Mouse (Mus musculus) cerebellum, adult 2 months (tissue): Measurements from ENCODE around the gene Strn4. TPM values are rescaled to one million over a fixed set of nuclear protein-coding genes. Genes with fewer than 3 reads are reported as not detected.

Source experiments
- DNase-seq, 2 experiments: peaks; one replicate each; pipeline ENCODE4 v3.0.0; 2021
- H3K27ac ChIP-seq: fragments of 200-500 bp; 2 replicates; pipeline ENCODE4 v1.5.1; 2012; ENCODE audit warnings: low read length, control low read depth, inconsistent platforms; ENCODE audit not compliant: insufficient read depth
- H3K27me3 ChIP-seq: fragments of 200-500 bp; 2 replicates; pipeline ENCODE4 v1.6.1; 2012; ENCODE audit warnings: inconsistent platforms, mild to moderate bottlenecking, low read length, moderate library complexity; ENCODE audit not compliant: control insufficient read depth, insufficient read depth
- H3K4me1 ChIP-seq: fragments of 200-500 bp; 2 replicates; pipeline ENCODE4 v1.6.1; 2011; ENCODE audit warnings: low read length; ENCODE audit not compliant: control insufficient read depth, insufficient read depth
- H3K4me3 ChIP-seq: fragments of 200-500 bp; replicated peaks from 2 replicates; pipeline ENCODE3; 2011; ENCODE audit warnings: mild to moderate bottlenecking, low read depth, low read length, control low read depth; ENCODE audit not compliant: insufficient read depth
- CTCF ChIP-seq: fragments of 200-500 bp; IDR thresholded peaks from 2 replicates; pipeline ENCODE4 v1.5.1; 2011; ENCODE audit warnings: low read depth, mild to moderate bottlenecking, control low read depth, low read length, moderate library complexity, borderline replicate concordance; ENCODE audit not compliant: insufficient read depth
- POLR2A ChIP-seq: fragments of 200-500 bp; IDR thresholded peaks from 2 replicates; pipeline ENCODE4 v1.6.1; 2011; ENCODE audit warnings: low read length, control low read depth, borderline replicate concordance; ENCODE audit not compliant: insufficient read depth
- WGBS: fragments of 180-500 bp; shearing (Covaris S2); methylation state at CpG from one replicate; pipeline ENCODE4 v1.1.7; 2018; 5-methylcytosine and 5-hydroxymethylcytosine counted together
- polyA plus RNA-seq: library from polyadenylated mRNA; depleted of rRNA; stranded (reverse); fragments of >200 nt; gene quantifications from 2 replicates; pipeline ENCODE4 v1.2.3, GENCODE M21; 2012

Strn4 gene
- polyA plus RNA-seq, 1 experiment: 160 TPM

DNA sequence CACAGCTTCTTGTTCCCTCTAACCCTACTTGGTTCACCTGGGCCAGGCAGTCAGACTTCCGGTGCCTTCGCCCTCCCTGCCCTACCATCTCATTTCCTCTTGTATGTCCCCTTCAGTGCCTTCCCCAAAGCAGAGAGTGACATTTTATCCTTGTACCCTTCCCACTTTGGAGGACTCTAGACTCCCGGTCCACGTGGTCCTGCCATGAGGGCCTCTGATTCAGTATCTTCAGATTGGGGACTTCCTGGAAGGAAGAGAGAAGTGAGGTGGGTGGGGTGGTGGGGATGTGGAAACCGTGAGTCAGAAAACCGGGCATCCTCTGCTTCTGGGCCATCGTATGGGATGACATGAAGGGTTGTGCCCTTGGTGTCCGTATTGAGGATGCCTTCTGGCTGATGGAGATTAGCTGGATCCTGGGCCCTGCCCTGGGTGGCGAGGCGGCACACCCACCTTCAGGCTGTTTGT is 32.4 kb upstream of the Strn4 start:
- 57% methylated on average over 10 of the region's 10 CpGs for WGBS
- Histone ChIP-seq H3K27ac (no peak overlapping the region), H3K4me3 (no peak overlapping the region), H3K27me3 (no peaks in the 10 kb centered on the region), H3K4me1 (no peaks in the 10 kb centered on the region)
- TF ChIP-seq CTCF: no peak
- TF ChIP-seq POLR2A: no peak
- DNase-seq: no peak

DNA sequence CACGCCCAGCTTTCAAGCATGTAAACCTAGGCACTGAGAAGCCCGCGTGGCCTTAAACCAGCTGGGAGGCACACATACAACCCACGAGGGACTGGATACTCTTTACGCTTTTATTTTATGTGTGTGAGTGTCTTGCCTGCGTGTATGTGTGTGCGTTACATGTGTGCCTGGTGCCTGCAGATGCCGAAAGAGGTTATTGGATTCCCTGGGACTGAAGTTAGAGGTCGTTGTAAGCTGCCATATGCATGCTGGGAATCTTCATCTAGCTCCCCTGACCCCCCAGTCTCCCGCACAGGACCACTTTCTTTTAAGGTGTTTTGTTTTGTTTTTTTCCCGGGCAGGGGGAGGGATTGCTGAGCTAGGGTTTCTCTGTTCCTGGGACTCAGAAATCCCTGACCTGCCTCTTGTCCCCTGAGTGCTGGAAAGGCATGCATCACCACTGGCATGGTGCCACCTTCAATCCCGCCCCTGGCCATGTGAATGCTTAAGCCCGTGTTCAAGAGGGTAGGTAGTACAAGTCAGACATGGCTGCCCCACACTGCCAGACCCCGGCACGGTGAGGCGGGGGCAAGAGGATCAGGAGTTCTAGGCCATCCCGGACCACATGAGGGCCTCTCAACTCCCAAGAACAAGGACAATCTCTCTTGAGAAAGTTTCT is 31.8 kb upstream of the Strn4 start:
- TF ChIP-seq CTCF (no peak), POLR2A (no peak)
- 38% methylated on average over 17 of the region's 17 CpGs for WGBS
- Histone ChIP-seq H3K27me3 (no peaks in the 10 kb centered on the region), H3K27ac (no peak overlapping the region), H3K4me1 (no peaks in the 10 kb centered on the region), H3K4me3 (no peak overlapping the region)
- no peak for DNase-seq

DNA sequence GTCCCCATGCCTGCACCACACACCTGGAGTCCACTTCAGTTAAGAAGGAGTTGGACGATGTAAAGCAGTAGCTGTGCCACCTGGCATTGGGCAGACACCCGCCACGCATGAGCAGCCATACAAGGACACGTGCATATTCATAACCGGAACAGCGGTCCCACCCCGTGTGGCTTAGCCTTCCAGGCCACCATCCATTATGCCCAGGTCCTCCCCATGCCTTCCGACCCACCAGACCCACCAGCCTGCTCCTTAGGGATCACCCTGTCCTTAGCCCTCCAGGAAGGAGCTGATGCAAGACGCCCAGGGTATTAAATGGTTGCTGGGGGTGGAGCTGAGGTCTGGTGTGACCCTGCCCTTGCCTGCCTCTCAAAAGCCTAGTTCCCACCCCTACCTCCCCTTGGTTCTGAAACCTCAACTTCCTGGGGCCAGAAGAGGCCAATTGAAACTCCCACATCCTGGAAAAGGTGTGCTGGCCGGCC is 31.2 kb upstream of the Strn4 start:
- Histone ChIP-seq H3K27ac (no peak overlapping the region), H3K4me3 (no peak overlapping the region), H3K27me3 (no peaks in the 10 kb centered on the region), H3K4me1 (no peaks in the 10 kb centered on the region)
- DNase-seq: no peak
- TF ChIP-seq CTCF (no peak), POLR2A (no peak)
- WGBS: 29% methylated on average over 10 of the region's 10 CpGs

DNA sequence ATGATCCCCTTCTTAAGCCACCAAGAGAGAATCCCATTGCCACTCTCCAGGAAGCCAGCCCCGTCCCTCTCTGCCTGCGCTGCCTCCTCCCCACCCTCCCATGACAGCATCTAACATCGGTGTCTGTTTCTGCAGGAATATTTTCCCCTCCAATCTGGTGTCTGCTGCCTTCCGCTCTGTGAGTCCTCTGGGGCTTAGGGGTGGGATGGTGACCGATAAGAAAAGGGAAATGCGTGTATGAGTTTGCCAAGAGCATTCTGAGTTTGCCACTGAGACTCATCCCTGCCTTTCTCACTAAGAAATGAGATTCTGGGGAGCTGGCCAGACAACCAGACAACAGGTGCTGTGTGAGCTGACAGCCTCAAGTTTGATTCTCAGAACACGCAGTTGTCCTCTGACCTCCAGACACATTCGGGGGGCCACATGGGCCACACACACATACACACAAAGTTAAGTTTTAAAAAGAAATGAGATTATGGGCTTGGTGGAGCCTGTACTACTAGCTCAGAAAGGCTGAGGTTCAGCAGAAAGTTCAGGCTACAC is 30.1 kb upstream of the Strn4 start:
- Histone ChIP-seq H3K4me1 (no peaks in the 10 kb centered on the region), H3K27ac (no peak overlapping the region), H3K4me3 (no peak overlapping the region), H3K27me3 (no peaks in the 10 kb centered on the region)
- WGBS: 41% methylated on average over 8 of the region's 8 CpGs
- TF ChIP-seq CTCF (no peak), POLR2A (no peak)
- no peak for DNase-seq

DNA sequence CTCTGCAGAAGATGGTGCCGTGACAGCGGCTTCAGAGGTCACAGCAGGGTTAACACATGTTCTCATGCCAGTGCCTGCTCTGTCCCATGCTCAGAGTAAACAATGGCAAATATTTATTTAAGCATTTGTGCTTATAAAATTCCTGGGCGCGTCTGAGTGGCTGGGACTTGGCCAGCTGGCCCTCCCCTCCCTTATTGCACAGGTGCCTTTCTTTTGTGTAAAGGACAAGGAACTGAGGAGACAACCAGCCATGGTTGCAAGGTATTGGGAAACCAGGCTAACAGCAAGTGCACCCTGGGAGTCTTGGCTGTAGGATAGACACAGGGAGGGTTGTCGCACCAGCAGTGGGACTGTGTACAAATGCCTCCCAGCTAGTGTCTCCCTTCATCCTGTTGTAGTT is 23.4 kb upstream of the Strn4 start:
- Histone ChIP-seq H3K4me3 (no peak overlapping the region), H3K27me3 (no peaks in the 10 kb centered on the region)
- 77% methylated on average over 5 of the region's 5 CpGs for WGBS

DNA sequence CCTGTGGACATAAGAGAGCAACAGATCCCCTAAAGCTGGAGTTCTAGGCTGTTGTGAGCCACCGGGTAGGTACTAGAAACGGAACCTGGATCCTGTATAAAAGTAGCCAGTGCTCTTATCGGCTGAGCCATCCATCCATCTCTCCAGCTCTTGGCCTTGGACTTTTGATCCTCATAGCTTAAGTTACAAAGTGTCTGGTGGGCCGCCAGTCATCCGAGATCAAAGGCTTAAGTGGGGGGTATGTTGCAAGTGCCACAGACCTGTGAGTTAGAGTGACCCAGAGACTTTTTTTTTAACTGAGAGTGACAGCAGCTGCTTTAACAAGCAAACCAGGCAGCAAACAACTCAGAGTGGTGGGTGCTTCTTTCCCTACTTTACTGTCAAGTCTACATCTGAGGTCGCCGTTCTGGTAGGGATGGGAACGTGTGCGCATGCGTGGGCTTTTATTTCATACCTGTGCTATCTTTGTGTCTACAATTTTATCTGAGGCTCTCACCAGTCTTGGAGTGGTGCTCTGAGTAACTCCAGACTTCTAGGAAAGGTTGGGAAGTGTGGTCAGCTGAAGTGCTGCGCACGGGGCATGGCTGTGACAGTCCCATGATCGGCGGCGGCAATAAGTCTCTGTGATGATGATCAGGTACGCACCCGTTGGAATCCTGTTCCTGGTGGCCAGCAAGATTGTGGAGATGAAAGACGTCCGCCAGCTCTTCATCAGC is 22.5 kb upstream of the Strn4 start:
- no peaks in the 10 kb centered on the region for H3K4me1 ChIP-seq
- TF ChIP-seq POLR2A: no peak
- no peak for TF ChIP-seq CTCF
- no peak overlapping the region for H3K4me3 ChIP-seq
- WGBS: 93% methylated on average over 19 of the region's 19 CpGs
- no peak overlapping the region for H3K27ac ChIP-seq
- no peaks in the 10 kb centered on the region for H3K27me3 ChIP-seq
- DNase-seq: no peak

More for the DNA sequence above, 23.4 kb upstream of the Strn4 start:
- TF ChIP-seq POLR2A (no peak), CTCF (no peak)
- Histone ChIP-seq H3K4me1 (no peaks in the 10 kb centered on the region), H3K27ac (no peak overlapping the region)
- DNase-seq: no peak

DNA sequence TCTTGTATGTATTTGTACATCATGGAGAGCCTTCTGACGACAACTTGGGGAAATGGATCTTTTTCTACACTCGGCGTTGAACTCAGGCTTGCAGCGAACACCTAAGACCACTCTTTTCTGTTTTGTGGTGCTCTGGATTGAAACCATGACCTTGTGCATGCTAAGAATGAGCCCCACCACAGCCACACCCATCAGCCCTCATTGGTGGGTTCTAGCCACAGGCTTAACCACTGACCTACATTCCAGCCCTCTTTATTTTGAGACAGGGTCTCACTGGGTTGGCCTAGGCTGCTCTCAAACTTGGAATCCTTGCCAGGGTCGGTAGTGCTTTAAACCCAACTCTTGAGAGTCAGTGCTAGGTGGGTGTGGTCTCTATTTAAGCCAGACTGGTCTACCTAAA is 20.8 kb upstream of the Strn4 start:
- WGBS: 92% methylated on average over 5 of the region's 5 CpGs
- H3K4me3 ChIP-seq: no peak overlapping the region
- no peaks in the 10 kb centered on the region for H3K4me1 ChIP-seq
- no peak overlapping the region for H3K27ac ChIP-seq
- DNase-seq: no peak
- H3K27me3 ChIP-seq: no peaks in the 10 kb centered on the region
- no peak for TF ChIP-seq POLR2A
- no peak for TF ChIP-seq CTCF

DNA sequence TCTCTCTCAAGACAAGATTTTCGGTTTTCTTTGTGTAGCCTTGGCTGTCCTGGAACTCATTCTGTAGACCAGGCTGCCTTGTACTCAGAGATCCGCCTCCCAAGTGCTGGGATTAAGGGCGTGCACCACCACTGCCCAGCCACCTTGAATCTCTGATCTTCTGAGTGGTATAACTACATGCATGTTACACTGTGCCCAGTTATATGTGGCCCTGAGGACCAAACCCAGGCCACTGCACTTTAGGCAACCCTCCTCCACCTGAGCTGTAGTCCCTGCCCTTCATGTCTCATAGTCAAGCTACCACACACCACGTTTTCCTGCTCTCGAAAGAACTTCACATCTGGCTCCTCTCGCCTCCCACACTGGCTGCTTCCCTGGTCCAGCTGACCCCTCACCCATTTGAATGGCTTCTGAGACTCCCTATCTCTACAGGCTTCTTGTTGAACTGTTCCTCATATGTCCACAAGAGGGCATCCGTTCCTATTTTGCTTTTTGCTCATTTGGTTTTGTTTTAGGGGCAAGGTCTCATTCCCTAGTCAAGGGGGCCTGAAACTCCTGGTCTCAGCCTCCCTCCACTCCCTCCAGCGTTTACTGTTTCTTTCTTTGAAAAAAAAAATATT is 11.2 kb upstream of the Strn4 start:
- H3K4me1 ChIP-seq: no peaks in the 10 kb centered on the region

More for the DNA sequence above, 11.2 kb upstream of the Strn4 start:
- Histone ChIP-seq H3K27ac (no peak overlapping the region), H3K4me3 (no peak overlapping the region), H3K27me3 (no peaks in the 10 kb centered on the region)
- 35% methylated on average over 8 of the region's 8 CpGs for WGBS
- TF ChIP-seq POLR2A (no peak), CTCF (peak; percentile 49; the same call in 1 of the 2 replicates)
- no peak for DNase-seq
